Mouse (Mus musculus) CH12.LX (cell line): ENCODE data around the gene Csdc2. TPM values are rescaled to one million over a fixed set of nuclear protein-coding genes. Genes with fewer than 3 reads are reported as not detected.

Experiments used
- DNase-seq: peaks from one replicate; pipeline ENCODE4 v3.0.0-alpha.2; 2013; ENCODE audit errors: extremely low read depth
- H3K27ac ChIP-seq: 2 replicates; pipeline ENCODE4 v1.5.1; 2012; ENCODE audit warnings: low read depth, mild to moderate bottlenecking, control low read depth, moderate library complexity; ENCODE audit not compliant: insufficient read depth
- H3K27me3 ChIP-seq: replicated peaks from 2 replicates; pipeline ENCODE3; 2012; ENCODE audit warnings: inconsistent platforms
- H3K36me3 ChIP-seq, 2 experiments: replicated peaks in 1 of 2; 2 replicates each; pipeline versions ENCODE3 to v1.6.1; 2012; ENCODE audit warnings: inconsistent platforms in 1 of 2, low read length in 1 of 2, mild to moderate bottlenecking in 1 of 2, mixed read lengths in 1 of 2, moderate library complexity in 1 of 2; ENCODE audit not compliant: control insufficient read depth in 1 of 2, insufficient read depth in 1 of 2
- H3K4me1 ChIP-seq, 2 experiments: 2 replicates each; pipeline ENCODE4 v1.6.1; 2012; ENCODE audit warnings: inconsistent platforms in 1 of 2, moderate library complexity in 1 of 2; ENCODE audit not compliant: insufficient read depth in 2 of 2, control insufficient read depth in 1 of 2
- H3K4me2 ChIP-seq: 2 replicates; pipeline ENCODE4 v1.6.1; 2012; ENCODE audit warnings: low read depth, mild to moderate bottlenecking, control low read depth; ENCODE audit not compliant: poor library complexity, insufficient read depth, severe bottlenecking
- H3K4me3 ChIP-seq, 3 experiments: fragments of 150-350 bp in 1 of 3; sonication (generic) in 1 of 3; replicated peaks in 1 of 3; 2 replicates each; pipeline versions ENCODE3 to v1.5.1; 2011 to 2012; ENCODE audit warnings: low read depth in 2 of 3, low read length in 2 of 3, mild to moderate bottlenecking in 2 of 3, moderate library complexity in 2 of 3, control low read depth in 1 of 3, improper control_type of control experiment in 1 of 3, inconsistent platforms in 1 of 3, mixed read lengths in 1 of 3; ENCODE audit not compliant: poor library complexity in 1 of 3
- H3K79me2 ChIP-seq: replicated peaks from 2 replicates; pipeline ENCODE4 v1.6.1; 2012; ENCODE audit warnings: mild to moderate bottlenecking, moderate library complexity; ENCODE audit not compliant: control insufficient read depth, poor library complexity, insufficient read depth, severe bottlenecking; ENCODE audit errors: extremely low read depth
- H3K9ac ChIP-seq: 2 replicates; pipeline ENCODE4 v1.6.1; 2012; ENCODE audit warnings: low read depth, mild to moderate bottlenecking, control low read depth, moderate library complexity; ENCODE audit not compliant: insufficient read depth
- H3K9me3 ChIP-seq: replicated peaks from 2 replicates; pipeline ENCODE3; 2012; ENCODE audit warnings: low read length, inconsistent platforms, mixed read lengths
- CHD2 ChIP-seq: IDR thresholded peaks from 2 replicates; pipeline ENCODE4 v1.6.1; 2011; ENCODE audit warnings: low read length, improper control_type of control experiment
- CTCF ChIP-seq, 2 experiments: IDR thresholded peaks in 1 of 2; conservative IDR thresholded peaks in 1 of 2; 2 replicates each; pipeline ENCODE4 v1.5.1; 2011 to 2012; ENCODE audit warnings: low read depth in 2 of 2, low read length in 2 of 2, improper control_type of control experiment in 1 of 2, inconsistent platforms in 1 of 2, mild to moderate bottlenecking in 1 of 2, moderate library complexity in 1 of 2
- ELF1 ChIP-seq: IDR thresholded peaks from 2 replicates; pipeline ENCODE4 v1.6.1; 2014; ENCODE audit warnings: low read depth, mild to moderate bottlenecking, inconsistent platforms, low read length, improper control_type of control experiment
- EP300 ChIP-seq: IDR thresholded peaks from 2 replicates; pipeline ENCODE4 v1.6.1; 2011; ENCODE audit warnings: low read length, improper control_type of control experiment
- IRF4 ChIP-seq: IDR thresholded peaks from 2 replicates; pipeline ENCODE4 v1.6.1; 2014; ENCODE audit warnings: low read depth, mild to moderate bottlenecking, inconsistent platforms, low read length, improper control_type of control experiment
- JUND ChIP-seq: conservative IDR thresholded peaks from 2 replicates; pipeline ENCODE4 v1.6.1; 2011; ENCODE audit warnings: low read depth, low read length, improper control_type of control experiment
- MAX ChIP-seq: IDR thresholded peaks from 2 replicates; pipeline ENCODE4 v1.6.1; 2011; ENCODE audit warnings: low read length, improper control_type of control experiment
- MAZ ChIP-seq: IDR thresholded peaks from 2 replicates; pipeline ENCODE4 v1.6.1; 2012; ENCODE audit warnings: low read depth, mild to moderate bottlenecking, inconsistent platforms, low read length, improper control_type of control experiment, moderate library complexity
- MEF2A ChIP-seq: IDR thresholded peaks from 2 replicates; pipeline ENCODE4 v1.6.1; 2014; ENCODE audit warnings: low read depth, mild to moderate bottlenecking, inconsistent platforms, low read length, improper control_type of control experiment, borderline replicate concordance
- MXI1 ChIP-seq: IDR thresholded peaks from 2 replicates; pipeline ENCODE4 v1.6.1; 2011; ENCODE audit warnings: mild to moderate bottlenecking, low read depth, low read length, improper control_type of control experiment
- NELFE ChIP-seq: IDR thresholded peaks from 2 replicates; pipeline ENCODE4 v1.6.1; 2011; ENCODE audit warnings: low read depth, low read length, improper control_type of control experiment
- NRF1 ChIP-seq: IDR thresholded peaks from 2 replicates; pipeline ENCODE4 v1.6.1; 2014; ENCODE audit warnings: low read depth, mild to moderate bottlenecking, inconsistent platforms, low read length, improper control_type of control experiment, moderate library complexity
- PAX5 ChIP-seq: IDR thresholded peaks from 2 replicates; pipeline ENCODE4 v1.6.1; 2012; ENCODE audit warnings: low read length, inconsistent platforms, mixed read lengths
- SMC3 ChIP-seq: IDR thresholded peaks from 2 replicates; pipeline ENCODE4 v1.6.1; 2011; ENCODE audit warnings: low read depth, low read length, improper control_type of control experiment
- TCF12 ChIP-seq: IDR thresholded peaks from 2 replicates; pipeline ENCODE4 v1.6.1; 2014; ENCODE audit warnings: low read depth, mild to moderate bottlenecking, inconsistent platforms, low read length, improper control_type of control experiment
- UBTF ChIP-seq: IDR thresholded peaks from 2 replicates; pipeline ENCODE4 v1.6.1; 2012; ENCODE audit warnings: low read depth, mild to moderate bottlenecking, inconsistent platforms, low read length, improper control_type of control experiment, moderate library complexity
- USF1 ChIP-seq: IDR thresholded peaks from 2 replicates; pipeline ENCODE4 v1.6.1; 2014; ENCODE audit warnings: low read depth, mild to moderate bottlenecking, inconsistent platforms, low read length, improper control_type of control experiment
- ZC3H11A ChIP-seq: IDR thresholded peaks from 2 replicates; pipeline ENCODE4 v1.6.1; 2012; ENCODE audit warnings: low read depth, mild to moderate bottlenecking, inconsistent platforms, low read length, improper control_type of control experiment
- ZKSCAN1 ChIP-seq: IDR thresholded peaks from 2 replicates; pipeline ENCODE4 v1.6.1; 2012; ENCODE audit warnings: low read depth, inconsistent platforms, low read length, improper control_type of control experiment, borderline replicate concordance
- ZMIZ1 ChIP-seq: IDR thresholded peaks from 2 replicates; pipeline ENCODE4 v1.6.1; 2012; ENCODE audit warnings: low read depth, mild to moderate bottlenecking, inconsistent platforms, low read length, improper control_type of control experiment
- ZNF384 ChIP-seq: IDR thresholded peaks from 2 replicates; pipeline ENCODE4 v1.6.1; 2012; ENCODE audit warnings: low read depth, low read length, improper control_type of control experiment, inconsistent platforms
- dilution Hi-C: fragments of 300-500 bp; cut with MboI; formaldehyde crosslinking; loops from 2 replicates; pipeline ENCODE4 v1.14.3; 2020; ENCODE audit warnings: low sequenced_read_pairs; ENCODE audit not compliant: extremely low pct_unique_long_range_greater_than_20kb, extremely low pct_ligation_motif_present
- in situ Hi-C: fragments of 300-500 bp; cut with MboI; formaldehyde crosslinking; loops from 3 replicates; pipeline ENCODE4 v1.14.3; 2019; ENCODE audit warnings: low sequenced_read_pairs, low pct_ligation_motif_present, low pct_unique_long_range_greater_than_20kb, mixed read lengths
- polyA plus RNA-seq: library from polyadenylated mRNA; unstranded; fragments of >175 nt; gene quantifications from 2 replicates; pipeline ENCODE4 v1.2.1, GENCODE M21; 2012; ENCODE audit warnings: low read depth; ENCODE audit not compliant: insufficient read length
- total RNA-seq, 2 experiments: library from RNA; depleted of rRNA; stranded (reverse); fragments of 300-350 nt in 1 of 2; fragments of >200 nt in 1 of 2; gene quantifications; 2 replicates each; pipeline ENCODE4 v1.2.3; 2012 to 2014

Gene Csdc2
- total and polyA plus RNA-seq, 3 experiments: 0.08 to 0.43 TPM; not detected in 1

- peak overlapping the region; percentile 72 for H3K27ac ChIP-seq
- H3K79me2 ChIP-seq: no peaks in the 10 kb centered on the region
- dilution Hi-C loops (no loop called here), in situ Hi-C loops (no loop called here)
- TF ChIP-seq NRF1 (no peak), MXI1 (no peak), USF1 (no peak), CHD2 (peak; percentile 64), IRF4 (peak; percentile 33; the same call in 1 of the 2 replicates), ZC3H11A (no peak)
- no peaks in the 10 kb centered on the region for H3K36me3 ChIP-seq
- H3K4me1 ChIP-seq: peaks cover 26 to 54% of the 10 kb centered on the region in 2 experiments
- H3K4me3 ChIP-seq: no peak overlapping the region
- H3K4me2 ChIP-seq: peak overlapping the region; percentile 34
- H3K9ac ChIP-seq: no peak overlapping the region
- no peak for DNase-seq
- H3K9me3 ChIP-seq: peaks cover 3% of the 10 kb centered on the region
- no peaks in the 10 kb centered on the region for H3K27me3 ChIP-seq
Measured at GRCm38 (mm10) chr15:81967821-81968220, 31.3 kb downstream of the Csdc2 start.

- TF ChIP-seq SMC3 (no peak), ZNF384 (peak; percentile 56; the same call in 1 of the 2 replicates), MEF2A (no peak), JUND (no peak), ELF1 (no peak), TCF12 (no peak), UBTF (no peak), MAX (no peak), CTCF (conservative IDR thresholded peaks at IDR 0.05 in 1 of 2, IDR thresholded peaks at IDR 0.05 in 1 of 2; ENCODE audit: low read depth in 2 of 2, low read length in 2 of 2) (no peak), ZC3H11A (no peak), ZKSCAN1 (no peak), ZMIZ1 (0 out of 2 replicates have a peak, but pooled peaks have one; percentile 9), EP300 (0 out of 2 replicates have a peak, but pooled peaks have one; percentile 9), PAX5 (no peak), MAZ (0 out of 2 replicates have a peak, but pooled peaks have one; percentile 5), NELFE (no peak)
- Histone ChIP-seq H3K4me1 (peaks cover 26 to 54% of the 10 kb centered on the region in 2 experiments), H3K27ac (peak overlapping the region; percentile 72), H3K79me2 (no peaks in the 10 kb centered on the region), H3K36me3 (no peaks in the 10 kb centered on the region), H3K9ac (peak overlapping the region; percentile 20; the same call in 1 of the 2 replicates), H3K27me3 (no peaks in the 10 kb centered on the region), H3K9me3 (peaks cover 3% of the 10 kb centered on the region), H3K4me2 (peak overlapping the region; percentile 34), H3K4me3 (no peak overlapping the region)
- dilution Hi-C loops (no loop called here), in situ Hi-C loops (no loop called here)
- no peak for DNase-seq
Measured at GRCm38 (mm10) chr15:81968447-81968846, 31.9 kb downstream of the Csdc2 start.
